Mouse (Mus musculus) thymus, adult 2 months (tissue): ENCODE results near the gene Chml.

Experiments used
- CTCF ChIP-seq: fragments of 200-500 bp; IDR thresholded peaks from 2 replicates; pipeline ENCODE4 v1.5.1; 2012; ENCODE audit warnings: mild to moderate bottlenecking, control low read depth, low read length, moderate library complexity, borderline replicate concordance; ENCODE audit not compliant: control insufficient read depth, poor library complexity, insufficient read depth; ENCODE audit errors: extremely low read depth
- POLR2A ChIP-seq: fragments of 200-500 bp; IDR thresholded peaks from 2 replicates; pipeline ENCODE4 v1.6.1; 2012; ENCODE audit warnings: mild to moderate bottlenecking, low read length, control low read depth, moderate library complexity; ENCODE audit not compliant: control insufficient read depth, poor library complexity, insufficient read depth; ENCODE audit errors: extremely low read depth

DNA sequence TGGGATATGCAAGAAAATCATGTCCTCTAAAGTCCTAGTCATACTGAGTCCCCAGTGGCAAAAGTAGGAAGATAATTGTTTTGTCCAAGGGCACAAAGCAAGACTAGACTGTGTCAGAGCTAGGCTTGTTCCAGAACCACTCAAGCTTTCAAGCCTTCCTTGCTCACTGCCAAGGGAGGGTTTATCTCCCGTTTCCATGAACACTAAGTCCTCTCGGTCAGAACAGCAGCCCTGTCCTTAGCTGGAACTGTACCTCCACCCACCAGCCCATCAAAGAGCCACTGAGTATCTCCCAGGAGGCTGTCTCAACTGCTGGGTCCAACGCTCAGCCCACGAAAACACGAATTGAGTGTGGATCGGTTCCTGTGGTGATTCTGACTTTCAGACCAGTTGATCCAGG, 17.6 kb downstream of the Chml start:
- TF ChIP-seq POLR2A: no peak
- TF ChIP-seq CTCF: no peak
